Mouse (Mus musculus): ENCODE measurements around the gene P3h4.

DNA sequence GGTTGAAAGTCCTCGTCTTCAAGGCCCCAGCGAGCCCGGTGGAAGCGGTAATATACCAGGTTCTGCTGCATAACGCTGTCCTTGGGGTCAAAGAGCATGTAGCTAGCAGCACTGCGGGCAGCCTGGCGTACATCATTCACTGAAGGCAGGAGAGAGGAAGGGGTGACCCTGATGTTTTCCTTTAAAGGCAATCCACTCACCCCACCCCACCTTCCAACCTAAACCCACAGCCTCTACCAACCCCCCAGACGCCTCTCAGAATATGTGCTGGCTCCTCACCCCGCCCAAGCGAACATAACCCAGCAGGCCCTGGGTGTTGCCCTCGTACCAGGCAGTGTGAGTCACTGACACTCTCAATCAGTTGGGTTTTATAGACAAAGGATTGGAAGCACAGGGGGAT lies 2.9 kb downstream of the P3h4 start:
- no peak for TF ChIP-seq POLR2A (IDR thresholded peaks at IDR 0.05; ENCODE audit: insufficient read depth, low read depth, low read length)
- TF ChIP-seq CTCF (IDR thresholded peaks at IDR 0.05) = no peak
- TF ChIP-seq EP300 (IDR thresholded peaks at IDR 0.05; ENCODE audit: insufficient read depth, low read depth, low read length) = no peak

All from heart, adult 2 months (tissue).